Mouse (Mus musculus): ENCODE results near the gene Nup43. TPM values are rescaled to one million over a fixed set of nuclear protein-coding genes. Genes with fewer than 3 reads are reported as not detected.

The Nup43 gene
- polyA plus RNA-seq, 1 experiment from 2014 or later, result 73.5 TPM

- 83% methylated on average over 16 of the region's 16 CpGs for WGBS
- Histone ChIP-seq H3K9ac (replicated peaks; ENCODE audit: low read length) (no peak overlapping the region), H3K27me3 (ENCODE audit: control insufficient read depth, insufficient read depth, low read length) (no peaks in the 10 kb centered on the region), H3K4me3 (ENCODE audit: low read depth, low read length) (no peak overlapping the region), H3K4me1 (ENCODE audit: control insufficient read depth, insufficient read depth, low read length) (no peaks in the 10 kb centered on the region), H3K4me2 (ENCODE audit: low read depth, low read length) (no peak overlapping the region), H3K27ac (replicated peaks; ENCODE audit: low read depth, low read length) (no peak overlapping the region), H3K36me3 (replicated peaks; ENCODE audit: control insufficient read depth, insufficient read depth, low read depth, low read length) (no peaks in the 10 kb centered on the region), H3K9me3 (replicated peaks; ENCODE audit: control insufficient read depth, low read length) (no peaks in the 10 kb centered on the region)
- DNase-seq (ENCODE audit: low spot score), result no peak
- no peak for ATAC-seq (replicated peaks; ENCODE audit: insufficient number of reproducible peaks, low FRiP score, low TSS enrichment, low read depth)
Measured at GRCm38 (mm10) chr10:7630951-7631720, 36.2 kb upstream of the Nup43 start.

- 97% methylated on average over 12 of the region's 12 CpGs for WGBS
- Histone ChIP-seq H3K4me3 (ENCODE audit: low read depth, low read length) (no peak overlapping the region), H3K4me1 (ENCODE audit: control insufficient read depth, insufficient read depth, low read length) (no peaks in the 10 kb centered on the region), H3K27ac (replicated peaks; ENCODE audit: low read depth, low read length) (no peak overlapping the region), H3K36me3 (replicated peaks; ENCODE audit: control insufficient read depth, insufficient read depth, low read depth, low read length) (peaks cover 7% of the 10 kb centered on the region), H3K9me3 (replicated peaks; ENCODE audit: control insufficient read depth, low read length) (no peaks in the 10 kb centered on the region), H3K4me2 (ENCODE audit: low read depth, low read length) (no peak overlapping the region), H3K9ac (replicated peaks; ENCODE audit: low read length) (no peak overlapping the region), H3K27me3 (ENCODE audit: control insufficient read depth, insufficient read depth, low read length) (no peaks in the 10 kb centered on the region)
- no peak for ATAC-seq (replicated peaks; ENCODE audit: insufficient number of reproducible peaks, low FRiP score, low TSS enrichment, low read depth)
- no peak for DNase-seq (ENCODE audit: low spot score)
Measured at GRCm38 (mm10) chr10:7640366-7640765, 26.9 kb upstream of the Nup43 start.

- H3K27ac ChIP-seq (replicated peaks; ENCODE audit: low read depth, low read length), result no peak overlapping the region
- H3K4me3 ChIP-seq (ENCODE audit: low read depth, low read length), result no peak overlapping the region
- WGBS, result 87% methylated on average over 2 of the region's 2 CpGs
- H3K27me3 ChIP-seq (ENCODE audit: control insufficient read depth, insufficient read depth, low read length), result no peaks in the 10 kb centered on the region
- ATAC-seq (replicated peaks; ENCODE audit: insufficient number of reproducible peaks, low FRiP score, low TSS enrichment, low read depth) (no peak), DNase-seq (ENCODE audit: low spot score) (no peak)
- H3K4me2 ChIP-seq (ENCODE audit: low read depth, low read length), result no peak overlapping the region
- H3K36me3 ChIP-seq (replicated peaks; ENCODE audit: control insufficient read depth, insufficient read depth, low read depth, low read length), result peaks cover 4% of the 10 kb centered on the region; the same call in 1 of the 2 replicates
- no peaks in the 10 kb centered on the region for H3K4me1 ChIP-seq (ENCODE audit: control insufficient read depth, insufficient read depth, low read length)
- H3K9me3 ChIP-seq (replicated peaks; ENCODE audit: control insufficient read depth, low read length), result no peaks in the 10 kb centered on the region
- H3K9ac ChIP-seq (replicated peaks; ENCODE audit: low read length), result no peak overlapping the region
Measured at GRCm38 (mm10) chr10:7645911-7646310, 21.4 kb upstream of the Nup43 start.

- DNase-seq (ENCODE audit: low spot score) (no peak), ATAC-seq (replicated peaks; ENCODE audit: insufficient number of reproducible peaks, low FRiP score, low TSS enrichment, low read depth) (no peak)
- Histone ChIP-seq H3K4me3 (ENCODE audit: low read depth, low read length) (no peak overlapping the region), H3K9me3 (replicated peaks; ENCODE audit: control insufficient read depth, low read length) (no peaks in the 10 kb centered on the region), H3K4me2 (ENCODE audit: low read depth, low read length) (no peak overlapping the region), H3K9ac (replicated peaks; ENCODE audit: low read length) (no peak overlapping the region), H3K36me3 (replicated peaks; ENCODE audit: control insufficient read depth, insufficient read depth, low read depth, low read length) (peaks cover 4% of the 10 kb centered on the region; the same call in 1 of the 2 replicates), H3K4me1 (ENCODE audit: control insufficient read depth, insufficient read depth, low read length) (no peaks in the 10 kb centered on the region), H3K27ac (replicated peaks; ENCODE audit: low read depth, low read length) (no peak overlapping the region), H3K27me3 (ENCODE audit: control insufficient read depth, insufficient read depth, low read length) (no peaks in the 10 kb centered on the region)
- WGBS, result 90% methylated on average over 4 of the region's 4 CpGs
Measured at GRCm38 (mm10) chr10:7649059-7649458, 18.2 kb upstream of the Nup43 start.

GRCm38 (mm10) chr10:7651057-7651456, 16.2 kb upstream of the Nup43 start:
- H3K4me1 ChIP-seq (ENCODE audit: control insufficient read depth, insufficient read depth, low read length), result no peaks in the 10 kb centered on the region
- ATAC-seq (replicated peaks; ENCODE audit: insufficient number of reproducible peaks, low FRiP score, low TSS enrichment, low read depth) (no peak), DNase-seq (ENCODE audit: low spot score) (no peak)
- no peak overlapping the region for H3K9ac ChIP-seq (replicated peaks; ENCODE audit: low read length)
- H3K4me2 ChIP-seq (ENCODE audit: low read depth, low read length), result no peak overlapping the region
- 83% methylated on average over 2 of the region's 2 CpGs for WGBS
- no peaks in the 10 kb centered on the region for H3K9me3 ChIP-seq (replicated peaks; ENCODE audit: control insufficient read depth, low read length)
- peaks cover 4% of the 10 kb centered on the region; the same call in 1 of the 2 replicates for H3K36me3 ChIP-seq (replicated peaks; ENCODE audit: control insufficient read depth, insufficient read depth, low read depth, low read length)
- no peaks in the 10 kb centered on the region for H3K27me3 ChIP-seq (ENCODE audit: control insufficient read depth, insufficient read depth, low read length)
- no peak overlapping the region for H3K27ac ChIP-seq (replicated peaks; ENCODE audit: low read depth, low read length)
- H3K4me3 ChIP-seq (ENCODE audit: low read depth, low read length), result no peak overlapping the region

GRCm38 (mm10) chr10:7662471-7663141, 4.7 kb upstream of the Nup43 start:
- peak; percentile 76; the same call in 1 of the 2 replicates for ATAC-seq (replicated peaks; ENCODE audit: insufficient number of reproducible peaks, low FRiP score, low TSS enrichment, low read depth)
- Histone ChIP-seq H3K9ac (replicated peaks; ENCODE audit: low read length) (peak overlapping the region; percentile 89), H3K27me3 (ENCODE audit: control insufficient read depth, insufficient read depth, low read length) (no peaks in the 10 kb centered on the region), H3K27ac (replicated peaks; ENCODE audit: low read depth, low read length) (peak overlapping the region; percentile 63), H3K4me3 (ENCODE audit: low read depth, low read length) (peak overlapping the region; percentile 82), H3K4me2 (ENCODE audit: low read depth, low read length) (peak overlapping the region; percentile 80), H3K36me3 (replicated peaks; ENCODE audit: control insufficient read depth, insufficient read depth, low read depth, low read length) (no peaks in the 10 kb centered on the region), H3K9me3 (replicated peaks; ENCODE audit: control insufficient read depth, low read length) (no peaks in the 10 kb centered on the region), H3K4me1 (ENCODE audit: control insufficient read depth, insufficient read depth, low read length) (no peaks in the 10 kb centered on the region)
- WGBS, result 1% methylated on average over 36 of the region's 44 CpGs
- DNase-seq (ENCODE audit: low spot score), result peak; percentile 66

- peak overlapping the region; percentile 89 for H3K9ac ChIP-seq (replicated peaks; ENCODE audit: low read length)
- H3K4me3 ChIP-seq (ENCODE audit: low read depth, low read length), result peak overlapping the region; percentile 82
- H3K4me2 ChIP-seq (ENCODE audit: low read depth, low read length), result peak overlapping the region; percentile 80
- H3K4me1 ChIP-seq (ENCODE audit: control insufficient read depth, insufficient read depth, low read length), result no peaks in the 10 kb centered on the region
- H3K9me3 ChIP-seq (replicated peaks; ENCODE audit: control insufficient read depth, low read length), result no peaks in the 10 kb centered on the region
- H3K27ac ChIP-seq (replicated peaks; ENCODE audit: low read depth, low read length), result peak overlapping the region; percentile 63
- peak; percentile 92 for DNase-seq (ENCODE audit: low spot score)
- ATAC-seq (replicated peaks; ENCODE audit: insufficient number of reproducible peaks, low FRiP score, low TSS enrichment, low read depth), result peak; percentile 91
- under 1% methylated on average over 64 of the region's 64 CpGs for WGBS
- no peaks in the 10 kb centered on the region for H3K36me3 ChIP-seq (replicated peaks; ENCODE audit: control insufficient read depth, insufficient read depth, low read depth, low read length)
- H3K27me3 ChIP-seq (ENCODE audit: control insufficient read depth, insufficient read depth, low read length), result no peaks in the 10 kb centered on the region
Measured at GRCm38 (mm10) chr10:7663159-7664026, 3.9 kb upstream of the Nup43 start.

Measured in embryonic facial prominence, embryonic 11.5 days (tissue).